Mouse (Mus musculus): Measurements from ENCODE around the gene Arid1b. TPM values are rescaled to one million over a fixed set of nuclear protein-coding genes. Genes with fewer than 3 reads are reported as not detected.

Arid1b gene
- polyA plus RNA-seq, 2 experiments, result 14.7 to 20.5 TPM

DNA sequence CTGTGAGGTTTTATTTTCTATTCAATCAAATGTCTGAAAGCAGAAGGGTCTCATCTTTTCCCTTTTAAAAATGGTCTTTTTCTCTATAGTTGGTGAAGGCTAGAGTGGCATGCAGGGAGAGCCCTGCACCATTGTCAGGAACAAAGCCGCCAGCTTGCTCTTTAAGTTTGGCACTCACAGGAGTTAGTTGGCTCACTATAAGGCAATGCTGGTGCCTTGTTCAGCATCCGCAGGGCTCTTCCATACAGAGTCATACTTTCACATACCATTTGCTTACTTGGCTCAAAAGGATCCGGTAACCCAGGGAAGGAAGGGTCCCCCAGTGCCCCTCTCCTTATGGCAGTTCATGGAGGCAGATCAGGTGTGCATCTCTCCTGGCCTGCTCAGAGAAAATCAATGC, 279.0 kb downstream of the Arid1b start:
- H3K9me3 ChIP-seq (ENCODE audit: control insufficient read depth, low read length), result no peaks in the 10 kb centered on the region
- ATAC-seq (ENCODE audit: low FRiP score, low read depth), result no peak

DNA sequence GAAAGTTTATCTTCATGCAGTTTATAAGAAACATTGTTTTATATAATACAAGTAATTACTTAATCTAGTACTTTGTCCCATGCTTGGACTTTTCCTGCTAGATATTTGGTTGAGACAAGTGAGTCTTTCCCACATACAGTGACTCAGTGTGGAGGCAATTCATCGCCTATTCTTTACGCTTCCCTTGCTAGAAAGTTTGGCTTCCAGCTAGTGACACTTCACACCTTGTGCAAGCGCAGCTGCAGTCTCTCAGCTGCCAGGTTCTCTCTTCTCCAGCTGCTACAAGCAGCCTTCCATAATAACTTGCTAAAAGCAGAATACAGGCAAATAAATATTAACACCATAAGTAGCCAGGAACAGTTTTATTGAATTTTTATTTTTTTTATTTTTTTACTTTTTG, 279.6 kb downstream of the Arid1b start:
- H3K36me3 ChIP-seq (ENCODE audit: control insufficient read depth, insufficient read depth, low read length), result peaks cover 8% of the 10 kb centered on the region; the same call in 1 of the 2 replicates
- WGBS, result 58% methylated on average over 3 of the region's 3 CpGs
- H3K27me3 ChIP-seq (ENCODE audit: control insufficient read depth, insufficient read depth, low read length), result no peaks in the 10 kb centered on the region
- ATAC-seq (ENCODE audit: low FRiP score, low read depth) (0 out of 2 replicates have a peak, but pooled peaks have one; percentile 38), DNase-seq (ENCODE audit: low spot score) (peak; percentile 38)
- H3K4me3 ChIP-seq (replicated peaks; ENCODE audit: low read length), result no peak overlapping the region
- H3K9ac ChIP-seq (ENCODE audit: low read depth, low read length, severe bottlenecking), result no peak overlapping the region
- H3K27ac ChIP-seq (replicated peaks; ENCODE audit: low read depth, low read length), result no peak overlapping the region
- no peak for TF ChIP-seq POLR2A (IDR thresholded peaks at IDR 0.05; ENCODE audit: borderline replicate concordance, extremely low read depth, insufficient read depth, insufficient read length)
- H3K4me2 ChIP-seq (replicated peaks; ENCODE audit: low read depth, low read length, severe bottlenecking), result no peak overlapping the region
- no peaks in the 10 kb centered on the region for H3K9me3 ChIP-seq (ENCODE audit: control insufficient read depth, low read length)
- H3K4me1 ChIP-seq (ENCODE audit: control insufficient read depth, insufficient read depth, low read length), result 0 out of 2 replicates have a peak, but pooled peaks cover 4% of the 10 kb centered on the region

More for the DNA sequence above, 279.0 kb downstream of the Arid1b start:
- Histone ChIP-seq H3K4me3 (replicated peaks; ENCODE audit: low read length) (no peak overlapping the region), H3K9ac (ENCODE audit: low read depth, low read length, severe bottlenecking) (no peak overlapping the region), H3K4me1 (ENCODE audit: control insufficient read depth, insufficient read depth, low read length) (0 out of 2 replicates have a peak, but pooled peaks cover 4% of the 10 kb centered on the region), H3K27ac (replicated peaks; ENCODE audit: low read depth, low read length) (no peak overlapping the region), H3K4me2 (replicated peaks; ENCODE audit: low read depth, low read length, severe bottlenecking) (no peak overlapping the region), H3K27me3 (ENCODE audit: control insufficient read depth, insufficient read depth, low read length) (no peaks in the 10 kb centered on the region), H3K36me3 (ENCODE audit: control insufficient read depth, insufficient read depth, low read length) (peaks cover 13% of the 10 kb centered on the region)
- 92% methylated on average over 3 of the region's 3 CpGs for WGBS
- no peak for TF ChIP-seq POLR2A (IDR thresholded peaks at IDR 0.05; ENCODE audit: borderline replicate concordance, extremely low read depth, insufficient read depth, insufficient read length)
- no peak for DNase-seq (ENCODE audit: low spot score)

DNA sequence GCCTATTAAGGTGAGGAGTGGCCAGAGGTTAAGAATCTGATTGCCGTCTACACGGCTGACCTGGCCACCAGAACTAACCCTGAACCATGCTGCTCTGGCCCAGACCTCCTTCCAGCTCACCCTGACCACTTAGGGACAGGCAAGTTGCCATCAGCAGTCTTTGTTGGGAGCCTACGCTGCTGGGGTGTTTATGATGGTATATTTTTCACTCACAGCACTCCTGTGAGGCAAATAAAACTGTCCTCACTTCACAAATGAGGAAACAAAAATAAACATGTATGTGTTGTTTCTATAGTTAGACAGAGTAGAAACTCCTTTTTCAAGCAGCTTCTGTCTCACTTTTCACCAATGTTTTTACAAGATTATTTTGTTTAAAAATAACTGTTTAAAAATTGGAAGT, 280.3 kb downstream of the Arid1b start:
- Histone ChIP-seq H3K27ac (replicated peaks; ENCODE audit: low read depth, low read length) (no peak overlapping the region), H3K9me3 (ENCODE audit: control insufficient read depth, low read length) (no peaks in the 10 kb centered on the region), H3K9ac (ENCODE audit: low read depth, low read length, severe bottlenecking) (no peak overlapping the region), H3K4me2 (replicated peaks; ENCODE audit: low read depth, low read length, severe bottlenecking) (no peak overlapping the region), H3K4me3 (replicated peaks; ENCODE audit: low read length) (no peak overlapping the region), H3K4me1 (ENCODE audit: control insufficient read depth, insufficient read depth, low read length) (0 out of 2 replicates have a peak, but pooled peaks cover 4% of the 10 kb centered on the region), H3K27me3 (ENCODE audit: control insufficient read depth, insufficient read depth, low read length) (no peaks in the 10 kb centered on the region), H3K36me3 (ENCODE audit: control insufficient read depth, insufficient read depth, low read length) (peaks cover 11% of the 10 kb centered on the region)
- no peak for TF ChIP-seq POLR2A (IDR thresholded peaks at IDR 0.05; ENCODE audit: borderline replicate concordance, extremely low read depth, insufficient read depth, insufficient read length)
- ATAC-seq (ENCODE audit: low FRiP score, low read depth), result no peak
- no peak for DNase-seq (ENCODE audit: low spot score)
- WGBS, result 56% methylated on average over 3 of the region's 3 CpGs

DNA sequence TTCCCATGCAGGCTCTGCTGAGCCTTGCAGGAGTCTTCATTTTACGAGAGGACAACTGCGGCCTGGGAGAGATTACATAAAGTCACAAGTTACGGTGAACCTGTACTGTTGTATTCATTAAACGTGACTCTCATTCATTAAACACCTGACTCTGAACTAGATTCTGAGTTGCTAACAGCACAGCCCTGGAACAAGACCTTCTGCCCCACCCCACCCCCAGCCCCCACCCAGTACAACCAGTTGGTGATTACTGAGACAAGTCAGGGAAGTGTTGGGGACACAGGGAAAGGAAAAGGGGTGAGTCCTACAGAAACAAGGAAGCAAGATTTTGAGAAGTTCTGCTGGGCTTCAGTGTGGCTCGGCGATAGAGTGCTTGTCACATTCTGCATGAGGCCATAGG, 281.6 kb downstream of the Arid1b start:
- no peak for TF ChIP-seq POLR2A (IDR thresholded peaks at IDR 0.05; ENCODE audit: borderline replicate concordance, extremely low read depth, insufficient read depth, insufficient read length)
- Histone ChIP-seq H3K4me1 (ENCODE audit: control insufficient read depth, insufficient read depth, low read length) (0 out of 2 replicates have a peak, but pooled peaks cover 4% of the 10 kb centered on the region), H3K9me3 (ENCODE audit: control insufficient read depth, low read length) (no peaks in the 10 kb centered on the region), H3K27ac (replicated peaks; ENCODE audit: low read depth, low read length) (no peak overlapping the region), H3K36me3 (ENCODE audit: control insufficient read depth, insufficient read depth, low read length) (peaks cover 13% of the 10 kb centered on the region), H3K27me3 (ENCODE audit: control insufficient read depth, insufficient read depth, low read length) (no peaks in the 10 kb centered on the region), H3K4me2 (replicated peaks; ENCODE audit: low read depth, low read length, severe bottlenecking) (no peak overlapping the region), H3K9ac (ENCODE audit: low read depth, low read length, severe bottlenecking) (no peak overlapping the region), H3K4me3 (replicated peaks; ENCODE audit: low read length) (no peak overlapping the region)
- WGBS, result 73% methylated on average over 6 of the region's 6 CpGs
- ATAC-seq (ENCODE audit: low FRiP score, low read depth) (no peak), DNase-seq (ENCODE audit: low spot score) (no peak)

DNA sequence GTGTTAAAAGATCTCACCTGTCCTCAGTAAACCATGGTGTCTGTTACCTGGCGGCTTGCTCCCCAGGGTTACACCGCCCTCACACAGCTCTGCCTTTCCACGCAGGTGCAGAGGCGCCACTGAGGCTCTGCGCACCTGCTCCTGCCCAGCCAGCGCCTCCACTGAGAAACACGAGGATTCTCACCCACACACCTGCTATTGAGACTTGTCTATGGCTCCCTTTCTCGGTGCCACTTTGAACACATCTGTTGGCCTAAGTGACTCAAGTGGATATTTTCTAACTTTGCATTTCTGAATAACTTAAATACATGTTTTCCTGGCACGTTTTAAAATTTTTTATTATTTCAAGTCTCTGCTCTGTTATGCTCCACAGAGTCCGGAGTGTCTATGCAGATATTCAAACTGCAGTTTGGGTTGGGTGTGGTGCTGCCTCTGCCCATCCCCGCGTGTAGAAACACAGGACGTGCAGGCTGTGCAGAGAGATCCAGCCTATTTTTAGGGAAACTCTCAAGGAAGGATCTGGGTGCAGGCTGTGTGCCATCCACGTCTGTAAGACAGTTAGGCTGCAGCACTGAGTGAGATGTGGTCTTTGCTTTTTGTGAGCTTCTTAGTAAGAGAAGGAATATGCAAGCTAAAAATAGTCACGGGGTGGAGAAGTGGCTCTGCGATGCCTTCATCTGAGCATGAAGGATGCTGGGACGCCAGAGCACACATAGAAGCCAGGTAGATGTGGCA, 283.2 kb downstream of the Arid1b start:
- Histone ChIP-seq H3K9me3 (ENCODE audit: control insufficient read depth, low read length) (no peaks in the 10 kb centered on the region), H3K9ac (ENCODE audit: low read depth, low read length, severe bottlenecking) (no peak overlapping the region), H3K27ac (replicated peaks; ENCODE audit: low read depth, low read length) (no peak overlapping the region), H3K4me3 (replicated peaks; ENCODE audit: low read length) (no peak overlapping the region), H3K4me2 (replicated peaks; ENCODE audit: low read depth, low read length, severe bottlenecking) (no peak overlapping the region), H3K4me1 (ENCODE audit: control insufficient read depth, insufficient read depth, low read length) (0 out of 2 replicates have a peak, but pooled peaks cover 4% of the 10 kb centered on the region), H3K36me3 (ENCODE audit: control insufficient read depth, insufficient read depth, low read length) (peaks cover 8% of the 10 kb centered on the region), H3K27me3 (ENCODE audit: control insufficient read depth, insufficient read depth, low read length) (no peaks in the 10 kb centered on the region)
- TF ChIP-seq POLR2A (IDR thresholded peaks at IDR 0.05; ENCODE audit: borderline replicate concordance, extremely low read depth, insufficient read depth, insufficient read length), result no peak
- no peak for DNase-seq (ENCODE audit: low spot score)
- ATAC-seq (ENCODE audit: low FRiP score, low read depth), result no peak
- WGBS, result 89% methylated on average over 17 of the region's 17 CpGs

Measured in limb, embryonic 14.5 days (tissue).